Mouse (Mus musculus): ENCODE measurements around the gene Ttc6.
A peak's percentile ranks its signal among the peaks of the same experiment; 100 is the strongest.

Gene Ttc6

GRCm38 (mm10) chr12:57662986-57663674 lies 99.2 kb downstream of the Ttc6 start:
- no peak for DNase-seq (ENCODE audit: extremely low spot score)

- DNase-seq (ENCODE audit: extremely low spot score): no peak
These were observed 108.5 kb downstream of the Ttc6 start for GRCm38 (mm10) chr12:57672414-57672813.

GRCm38 (mm10) chr12:57684967-57685423 lies 121.1 kb downstream of the Ttc6 start:
- DNase-seq (ENCODE audit: extremely low spot score): peak; percentile 4

GRCm38 (mm10) chr12:57709966-57710365 lies 146.1 kb downstream of the Ttc6 start:
- no peak for DNase-seq (ENCODE audit: extremely low spot score)

GRCm38 (mm10) chr12:57764720-57765119 lies 200.8 kb downstream of the Ttc6 start:
- DNase-seq (ENCODE audit: extremely low spot score): no peak

GRCm38 (mm10) chr12:57776290-57776997 lies 212.5 kb downstream of the Ttc6 start:
- DNase-seq (ENCODE audit: extremely low spot score): peak; percentile 29

- DNase-seq (ENCODE audit: extremely low spot score): no peak
These were observed 218.0 kb downstream of the Ttc6 start for GRCm38 (mm10) chr12:57781926-57782325.

GRCm38 (mm10) chr12:57787471-57787870 lies 223.6 kb downstream of the Ttc6 start:
- DNase-seq (ENCODE audit: extremely low spot score): peak; percentile 56
